ENCODE assay signal across 9 mouse cellular contexts in the genomic region with DNA sequence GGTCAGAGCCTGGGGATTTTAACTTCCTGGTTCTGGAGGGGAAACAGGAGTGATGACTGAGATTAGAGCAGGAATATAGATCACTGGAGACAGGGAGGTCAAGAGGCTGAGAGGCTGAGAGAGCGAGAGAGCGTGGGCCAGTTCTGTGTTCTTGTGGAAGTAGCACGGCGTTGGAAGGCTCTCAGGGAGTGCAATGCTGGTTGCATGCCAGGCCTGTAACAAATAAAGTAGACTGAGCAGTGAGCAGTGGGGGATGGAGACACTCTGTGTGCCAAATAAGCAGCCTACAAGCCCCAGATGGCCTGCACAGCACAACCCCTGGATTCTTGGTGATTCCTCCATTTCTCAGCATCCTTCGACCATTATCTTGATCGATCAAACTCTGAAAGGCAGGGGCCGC.
A peak's percentile ranks its signal among the peaks of the same experiment; 100 is the strongest.
DNase-seq lines count a peak whose midpoint lies in the region; ATAC-seq lines count a peak whose summit lies in the region.
"Had no signal": no experiment of that assay in that cellular context is flagged by ENCODE, and none has a peak within 500 bp of the region (broad histone marks: within the 10 kb centered on the region; RNA-seq: fewer than 3 reads in every experiment).

No protein-coding gene starts in this region.

- no peaks in the 10 kb centered on the region for H3K27me3 ChIP-seq in embryonic facial prominence, embryonic 15.5 days
- no peaks in the 10 kb centered on the region for H3K27me3 ChIP-seq in heart, embryonic 16.5 days (ENCODE audit: control insufficient read depth, insufficient read depth, low read length)
- H3K27me3 ChIP-seq in stomach, embryonic 16.5 days (ENCODE audit: control insufficient read depth, insufficient read depth, low read length): no peaks in the 10 kb centered on the region
- H3K27me3 ChIP-seq: limb, embryonic 15.5 days had no signal

- H3K9ac ChIP-seq in embryonic facial prominence, embryonic 15.5 days: no peak overlapping the region
- H3K9ac ChIP-seq in heart, embryonic 16.5 days (ENCODE audit: low read length): no peak overlapping the region
- H3K9ac ChIP-seq in stomach, embryonic 16.5 days (ENCODE audit: low read length): no peak overlapping the region
- H3K9ac ChIP-seq: limb, embryonic 15.5 days had no signal

- no peak overlapping the region for H3K27ac ChIP-seq in embryonic facial prominence, embryonic 15.5 days (replicated peaks)
- peak overlapping the region; percentile 80 for H3K27ac ChIP-seq in heart, embryonic 16.5 days (ENCODE audit: low read length)
- H3K27ac ChIP-seq in stomach, embryonic 16.5 days (ENCODE audit: low read length): peak overlapping the region; percentile 74
- H3K27ac ChIP-seq: limb, embryonic 15.5 days had no signal

- H3K36me3 ChIP-seq in embryonic facial prominence, embryonic 15.5 days: no peaks in the 10 kb centered on the region
- H3K36me3 ChIP-seq in heart, embryonic 16.5 days (ENCODE audit: control insufficient read depth, insufficient read depth): no peaks in the 10 kb centered on the region
- no peaks in the 10 kb centered on the region for H3K36me3 ChIP-seq in stomach, embryonic 16.5 days (ENCODE audit: control insufficient read depth, insufficient read depth, low read length)
- H3K36me3 ChIP-seq: limb, embryonic 15.5 days had no signal

- peak; percentile 54 for ATAC-seq in embryonic facial prominence, embryonic 15.5 days (ENCODE audit: insufficient number of reproducible peaks, low FRiP score, low TSS enrichment, low read depth)
- peak; percentile 81 for ATAC-seq in heart, embryonic 16.5 days (replicated peaks; ENCODE audit: extremely low read depth, insufficient read depth, low FRiP score)
- peak; percentile 85 for ATAC-seq in stomach, embryonic 16.5 days (ENCODE audit: insufficient read depth, low FRiP score)

- H3K4me2 ChIP-seq in embryonic facial prominence, embryonic 15.5 days (replicated peaks): 0 out of 2 replicates have a peak overlapping the region, but pooled peaks have one; percentile 2
- peak overlapping the region; percentile 1; the same call in 1 of the 2 replicates for H3K4me2 ChIP-seq in heart, embryonic 16.5 days (ENCODE audit: low read depth, low read length)
- H3K4me2 ChIP-seq in stomach, embryonic 16.5 days (ENCODE audit: low read depth, low read length): no peak overlapping the region
- H3K4me2 ChIP-seq: limb, embryonic 15.5 days had no signal

- no peaks in the 10 kb centered on the region for H3K9me3 ChIP-seq in embryonic facial prominence, embryonic 15.5 days (replicated peaks)
- H3K9me3 ChIP-seq in heart, embryonic 16.5 days (replicated peaks; ENCODE audit: control insufficient read depth, low read length): no peaks in the 10 kb centered on the region
- H3K9me3 ChIP-seq in stomach, embryonic 16.5 days (replicated peaks; ENCODE audit: control insufficient read depth, low read length): no peaks in the 10 kb centered on the region
- H3K9me3 ChIP-seq: limb, embryonic 15.5 days had no signal

- H3K4me3 ChIP-seq in embryonic facial prominence, embryonic 15.5 days (replicated peaks): no peak overlapping the region
- H3K4me3 ChIP-seq in heart, embryonic 16.5 days (ENCODE audit: low read length): no peak overlapping the region
- no peak overlapping the region for H3K4me3 ChIP-seq in stomach, embryonic 16.5 days (replicated peaks; ENCODE audit: low read length)
- H3K4me3 ChIP-seq: limb, embryonic 15.5 days had no signal

- WGBS in embryonic facial prominence, embryonic 15.5 days: 50% methylated on average over 7 of the region's 7 CpGs
- 36% methylated on average over 7 of the region's 7 CpGs for WGBS in heart, embryonic 16.5 days
- WGBS in stomach, embryonic 16.5 days: 41% methylated on average over 7 of the region's 7 CpGs

- DNase-seq in MN1 (ENCODE audit: low spot score): peak; percentile 57
- peak; percentile 54 for DNase-seq in adrenal gland, postnatal 25 days
- DNase-seq in kidney, postnatal 4 days: peak; percentile 61 to 74
- DNase-seq in lung, postnatal 25 days (ENCODE audit: low spot score): peak; percentile 62
- DNase-seq in c-Kit-positive CD71-positive TER-119-positive erythroid progenitor cells, embryonic 14.5 days (ENCODE audit: low spot score): no peak

- H3K4me1 ChIP-seq in embryonic facial prominence, embryonic 15.5 days: peaks cover 13% of the 10 kb centered on the region
- H3K4me1 ChIP-seq in heart, embryonic 16.5 days (ENCODE audit: control insufficient read depth, insufficient read depth, low read length): peaks cover 64% of the 10 kb centered on the region
- peaks cover 27% of the 10 kb centered on the region for H3K4me1 ChIP-seq in stomach, embryonic 16.5 days (ENCODE audit: control insufficient read depth, insufficient read depth, low read length)
